Mouse (Mus musculus): ENCODE measurements around the gene Ucp2. TPM values are rescaled to one million over a fixed set of nuclear protein-coding genes. Genes with fewer than 3 reads are reported as not detected.

Gene Ucp2
- polyA plus RNA-seq, 1 experiment from 2014 or later, result 49.6 TPM

- Histone ChIP-seq H3K9ac (replicated peaks; ENCODE audit: low read depth, low read length) (no peak overlapping the region), H3K36me3 (ENCODE audit: control insufficient read depth, insufficient read depth) (peaks cover 16% of the 10 kb centered on the region), H3K4me1 (replicated peaks; ENCODE audit: control insufficient read depth, insufficient read depth, low read length) (no peaks in the 10 kb centered on the region), H3K27ac (ENCODE audit: low read length) (no peak overlapping the region), H3K9me3 (ENCODE audit: control insufficient read depth, low read length) (no peaks in the 10 kb centered on the region), H3K4me3 (replicated peaks; ENCODE audit: low read length) (no peak overlapping the region), H3K27me3 (replicated peaks; ENCODE audit: control insufficient read depth, insufficient read depth, low read length) (no peaks in the 10 kb centered on the region), H3K4me2 (ENCODE audit: low read length) (no peak overlapping the region)
- no peak for ATAC-seq
- WGBS, result 92% methylated on average over 7 of the region's 7 CpGs
Observed at GRCm38 (mm10) chr7:100464248-100464647, 28.9 kb upstream of the Ucp2 start.

GRCm38 (mm10) chr7:100465248-100465647, 27.9 kb upstream of the Ucp2 start:
- Histone ChIP-seq H3K27ac (ENCODE audit: low read length) (no peak overlapping the region), H3K9me3 (ENCODE audit: control insufficient read depth, low read length) (no peaks in the 10 kb centered on the region), H3K9ac (replicated peaks; ENCODE audit: low read depth, low read length) (no peak overlapping the region), H3K4me3 (replicated peaks; ENCODE audit: low read length) (no peak overlapping the region), H3K4me1 (replicated peaks; ENCODE audit: control insufficient read depth, insufficient read depth, low read length) (no peaks in the 10 kb centered on the region), H3K4me2 (ENCODE audit: low read length) (no peak overlapping the region), H3K36me3 (ENCODE audit: control insufficient read depth, insufficient read depth) (peaks cover 13% of the 10 kb centered on the region), H3K27me3 (replicated peaks; ENCODE audit: control insufficient read depth, insufficient read depth, low read length) (no peaks in the 10 kb centered on the region)
- 86% methylated on average over 4 of the region's 4 CpGs for WGBS
- ATAC-seq, result no peak

- Histone ChIP-seq H3K27me3 (replicated peaks; ENCODE audit: control insufficient read depth, insufficient read depth, low read length) (no peaks in the 10 kb centered on the region), H3K36me3 (ENCODE audit: control insufficient read depth, insufficient read depth) (peaks cover 11% of the 10 kb centered on the region; the same call in 1 of the 2 replicates), H3K4me2 (ENCODE audit: low read length) (no peak overlapping the region), H3K4me3 (replicated peaks; ENCODE audit: low read length) (no peak overlapping the region), H3K9ac (replicated peaks; ENCODE audit: low read depth, low read length) (no peak overlapping the region), H3K4me1 (replicated peaks; ENCODE audit: control insufficient read depth, insufficient read depth, low read length) (no peaks in the 10 kb centered on the region), H3K27ac (ENCODE audit: low read length) (no peak overlapping the region), H3K9me3 (ENCODE audit: control insufficient read depth, low read length) (no peaks in the 10 kb centered on the region)
- ATAC-seq, result no peak
- WGBS, result 60% methylated on average over 5 of the region's 5 CpGs
Observed at GRCm38 (mm10) chr7:100465656-100466309, 27.4 kb upstream of the Ucp2 start.

- ATAC-seq, result no peak
- WGBS, result 90% methylated on average over 11 of the region's 11 CpGs
- Histone ChIP-seq H3K4me3 (replicated peaks; ENCODE audit: low read length) (no peak overlapping the region), H3K9ac (replicated peaks; ENCODE audit: low read depth, low read length) (no peak overlapping the region), H3K4me2 (ENCODE audit: low read length) (no peak overlapping the region), H3K27me3 (replicated peaks; ENCODE audit: control insufficient read depth, insufficient read depth, low read length) (no peaks in the 10 kb centered on the region), H3K36me3 (ENCODE audit: control insufficient read depth, insufficient read depth) (peaks cover 11% of the 10 kb centered on the region; the same call in 1 of the 2 replicates), H3K4me1 (replicated peaks; ENCODE audit: control insufficient read depth, insufficient read depth, low read length) (no peaks in the 10 kb centered on the region), H3K27ac (ENCODE audit: low read length) (no peak overlapping the region), H3K9me3 (ENCODE audit: control insufficient read depth, low read length) (no peaks in the 10 kb centered on the region)
Observed at GRCm38 (mm10) chr7:100466781-100467510, 26.2 kb upstream of the Ucp2 start.

GRCm38 (mm10) chr7:100468761-100469160, 24.4 kb upstream of the Ucp2 start:
- H3K27me3 ChIP-seq (replicated peaks; ENCODE audit: control insufficient read depth, insufficient read depth, low read length), result no peaks in the 10 kb centered on the region
- WGBS, result 92% methylated on average over 6 of the region's 6 CpGs
- no peak for ATAC-seq
- peaks cover 9% of the 10 kb centered on the region; the same call in 1 of the 2 replicates for H3K36me3 ChIP-seq (ENCODE audit: control insufficient read depth, insufficient read depth)
- no peak overlapping the region for H3K9ac ChIP-seq (replicated peaks; ENCODE audit: low read depth, low read length)
- no peaks in the 10 kb centered on the region for H3K4me1 ChIP-seq (replicated peaks; ENCODE audit: control insufficient read depth, insufficient read depth, low read length)
- H3K9me3 ChIP-seq (ENCODE audit: control insufficient read depth, low read length), result no peaks in the 10 kb centered on the region
- H3K4me3 ChIP-seq (replicated peaks; ENCODE audit: low read length), result no peak overlapping the region
- H3K4me2 ChIP-seq (ENCODE audit: low read length), result no peak overlapping the region
- no peak overlapping the region for H3K27ac ChIP-seq (ENCODE audit: low read length)

- H3K36me3 ChIP-seq (ENCODE audit: control insufficient read depth, insufficient read depth), result peaks cover 5% of the 10 kb centered on the region; the same call in 1 of the 2 replicates
- H3K9ac ChIP-seq (replicated peaks; ENCODE audit: low read depth, low read length), result no peak overlapping the region
- H3K4me1 ChIP-seq (replicated peaks; ENCODE audit: control insufficient read depth, insufficient read depth, low read length), result no peaks in the 10 kb centered on the region
- no peak overlapping the region for H3K4me2 ChIP-seq (ENCODE audit: low read length)
- no peaks in the 10 kb centered on the region for H3K9me3 ChIP-seq (ENCODE audit: control insufficient read depth, low read length)
- WGBS, result 91% methylated on average over 1 of the region's 1 CpGs
- no peak overlapping the region for H3K27ac ChIP-seq (ENCODE audit: low read length)
- no peak for ATAC-seq
- no peak overlapping the region for H3K4me3 ChIP-seq (replicated peaks; ENCODE audit: low read length)
- H3K27me3 ChIP-seq (replicated peaks; ENCODE audit: control insufficient read depth, insufficient read depth, low read length), result no peaks in the 10 kb centered on the region
Observed at GRCm38 (mm10) chr7:100469502-100469901, 23.6 kb upstream of the Ucp2 start.

GRCm38 (mm10) chr7:100470796-100471406, 22.2 kb upstream of the Ucp2 start:
- Histone ChIP-seq H3K9me3 (ENCODE audit: control insufficient read depth, low read length) (no peaks in the 10 kb centered on the region), H3K4me1 (replicated peaks; ENCODE audit: control insufficient read depth, insufficient read depth, low read length) (no peaks in the 10 kb centered on the region), H3K36me3 (ENCODE audit: control insufficient read depth, insufficient read depth) (peaks cover 5% of the 10 kb centered on the region; the same call in 1 of the 2 replicates), H3K4me2 (ENCODE audit: low read length) (no peak overlapping the region), H3K9ac (replicated peaks; ENCODE audit: low read depth, low read length) (no peak overlapping the region), H3K27ac (ENCODE audit: low read length) (no peak overlapping the region), H3K4me3 (replicated peaks; ENCODE audit: low read length) (no peak overlapping the region), H3K27me3 (replicated peaks; ENCODE audit: control insufficient read depth, insufficient read depth, low read length) (no peaks in the 10 kb centered on the region)
- 93% methylated on average over 11 of the region's 11 CpGs for WGBS
- ATAC-seq, result no peak

- Histone ChIP-seq H3K27me3 (replicated peaks; ENCODE audit: control insufficient read depth, insufficient read depth, low read length) (no peaks in the 10 kb centered on the region), H3K9ac (replicated peaks; ENCODE audit: low read depth, low read length) (no peak overlapping the region), H3K4me3 (replicated peaks; ENCODE audit: low read length) (no peak overlapping the region), H3K4me1 (replicated peaks; ENCODE audit: control insufficient read depth, insufficient read depth, low read length) (no peaks in the 10 kb centered on the region), H3K9me3 (ENCODE audit: control insufficient read depth, low read length) (no peaks in the 10 kb centered on the region), H3K27ac (ENCODE audit: low read length) (no peak overlapping the region), H3K4me2 (ENCODE audit: low read length) (no peak overlapping the region), H3K36me3 (ENCODE audit: control insufficient read depth, insufficient read depth) (peaks cover 5% of the 10 kb centered on the region; the same call in 1 of the 2 replicates)
- WGBS, result 92% methylated on average over 1 of the region's 1 CpGs
- ATAC-seq, result no peak
Observed at GRCm38 (mm10) chr7:100471407-100471797, 21.7 kb upstream of the Ucp2 start.

GRCm38 (mm10) chr7:100472777-100473176, 20.4 kb upstream of the Ucp2 start, which contains the start of gene Ucp3:
Gene Ucp3, plus strand, starts transcription at chr7:100472990.
- no peak within 1 kb of the TSS for H3K4me2 ChIP-seq (ENCODE audit: low read length)
- H3K27ac ChIP-seq (ENCODE audit: low read length), result no peak within 1 kb of the TSS
- no peaks in the 10 kb centered on the region for H3K27me3 ChIP-seq (replicated peaks; ENCODE audit: control insufficient read depth, insufficient read depth, low read length)
- no peaks in the 10 kb centered on the region for H3K9me3 ChIP-seq (ENCODE audit: control insufficient read depth, low read length)
- WGBS, result 92% methylated on average over 6 of the region's 6 CpGs
- no peaks in the 10 kb centered on the region for H3K4me1 ChIP-seq (replicated peaks; ENCODE audit: control insufficient read depth, insufficient read depth, low read length)
- no peak within 1 kb of the TSS for H3K9ac ChIP-seq (replicated peaks; ENCODE audit: low read depth, low read length)
- H3K36me3 ChIP-seq (ENCODE audit: control insufficient read depth, insufficient read depth), result peaks cover 2% of the 10 kb centered on the region; the same call in 1 of the 2 replicates
- H3K4me3 ChIP-seq (replicated peaks; ENCODE audit: low read length), result no peak within 1 kb of the TSS
- ATAC-seq, result no peak
